Mouse (Mus musculus): Measurements from ENCODE around the gene Ldhc.
"Not testable (repeated sequence)": the region's sequence is repeated elsewhere in the genome, so short reads cannot be mapped to it uniquely, and the experiment has no call there.

Gene Ldhc

GRCm38 (mm10) chr7:46860996-46861395 lies at the start of gene Ldhc:
Gene Ldhc (plus strand): TSS chr7:46861203.
- no peak for DNase-seq (ENCODE audit: low spot score)

- DNase-seq (ENCODE audit: low spot score): no peak
These were observed 47.0 kb upstream of the Ldhc start for GRCm38 (mm10) chr7:46814012-46814411.

- DNase-seq (ENCODE audit: low spot score): not testable (repeated sequence)
These were observed 39.9 kb upstream of the Ldhc start for GRCm38 (mm10) chr7:46820876-46821632.

- DNase-seq (ENCODE audit: low spot score): no peak
These were observed 33.8 kb upstream of the Ldhc start for GRCm38 (mm10) chr7:46827046-46827802.

GRCm38 (mm10) chr7:46827803-46828184 lies 33.2 kb upstream of the Ldhc start:
- no peak for DNase-seq (ENCODE audit: low spot score)

- no peak for DNase-seq (ENCODE audit: low spot score)
These were observed 31.1 kb upstream of the Ldhc start for GRCm38 (mm10) chr7:46829911-46830310.

DNA sequence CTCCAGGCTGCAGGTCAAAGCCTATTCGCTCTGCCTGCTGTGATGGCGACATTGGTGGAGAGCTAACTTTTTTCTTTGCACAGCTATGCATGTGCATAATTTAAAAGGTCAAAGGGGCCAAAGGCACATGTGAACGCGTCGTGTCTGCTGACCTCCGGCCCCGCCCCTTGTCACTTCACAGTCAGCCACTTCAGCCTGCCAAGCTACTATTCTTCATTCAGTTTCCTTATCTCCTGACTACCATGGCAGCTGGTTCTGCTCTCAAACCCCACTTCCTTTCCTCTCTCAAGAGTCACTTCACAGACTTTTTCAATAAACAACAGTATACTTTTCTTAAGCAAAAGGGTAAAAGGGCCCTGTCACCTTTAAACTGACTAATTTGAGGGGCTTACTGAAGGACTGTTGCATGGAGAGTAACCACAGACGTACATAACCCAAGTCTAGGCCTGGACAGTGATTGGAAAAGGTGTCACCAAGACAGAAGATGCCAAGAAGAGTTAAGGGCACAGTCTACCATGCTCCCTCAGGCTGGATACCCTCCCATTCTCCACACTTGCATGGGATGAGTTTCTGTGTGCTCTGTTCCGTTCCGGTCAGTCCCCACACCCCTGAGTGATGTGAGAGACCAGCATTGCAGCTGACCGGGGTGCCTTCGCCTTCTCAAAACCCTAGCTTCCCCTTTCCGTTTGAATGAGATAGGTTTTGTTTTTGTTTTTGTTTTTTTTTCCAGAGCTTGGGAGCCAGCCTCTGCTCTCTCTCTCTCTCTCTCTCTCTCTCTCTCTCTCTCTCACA lies 30.0 kb upstream of the Ldhc start:
- peak; percentile 70 for DNase-seq (ENCODE audit: low spot score)

- DNase-seq (ENCODE audit: low spot score): no peak
These were observed 29.3 kb upstream of the Ldhc start for GRCm38 (mm10) chr7:46831693-46832092.

- not testable (repeated sequence) for DNase-seq (ENCODE audit: low spot score)
These were observed 28.7 kb upstream of the Ldhc start for GRCm38 (mm10) chr7:46832112-46832810.

DNA sequence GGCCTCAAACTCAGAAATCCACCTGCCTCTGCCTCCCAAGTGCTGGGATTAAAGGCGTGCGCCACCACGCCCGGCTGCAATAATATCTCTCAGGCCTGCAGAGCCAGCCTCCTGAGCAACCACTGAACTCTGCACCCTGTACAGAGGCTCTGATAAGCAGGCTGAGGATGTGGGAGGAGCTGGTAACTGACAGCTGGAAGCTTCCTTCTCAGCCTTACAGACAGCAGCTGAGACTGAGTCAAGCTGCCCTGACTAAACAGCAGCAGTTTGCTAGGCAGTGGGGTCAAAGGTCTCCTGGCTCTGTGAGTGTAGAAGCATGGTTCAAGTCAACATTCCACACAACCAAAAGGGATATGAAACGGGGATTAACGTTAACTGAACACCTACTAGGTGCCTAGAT lies 27.7 kb upstream of the Ldhc start:
- peak; percentile 77 for DNase-seq (ENCODE audit: low spot score)

DNA sequence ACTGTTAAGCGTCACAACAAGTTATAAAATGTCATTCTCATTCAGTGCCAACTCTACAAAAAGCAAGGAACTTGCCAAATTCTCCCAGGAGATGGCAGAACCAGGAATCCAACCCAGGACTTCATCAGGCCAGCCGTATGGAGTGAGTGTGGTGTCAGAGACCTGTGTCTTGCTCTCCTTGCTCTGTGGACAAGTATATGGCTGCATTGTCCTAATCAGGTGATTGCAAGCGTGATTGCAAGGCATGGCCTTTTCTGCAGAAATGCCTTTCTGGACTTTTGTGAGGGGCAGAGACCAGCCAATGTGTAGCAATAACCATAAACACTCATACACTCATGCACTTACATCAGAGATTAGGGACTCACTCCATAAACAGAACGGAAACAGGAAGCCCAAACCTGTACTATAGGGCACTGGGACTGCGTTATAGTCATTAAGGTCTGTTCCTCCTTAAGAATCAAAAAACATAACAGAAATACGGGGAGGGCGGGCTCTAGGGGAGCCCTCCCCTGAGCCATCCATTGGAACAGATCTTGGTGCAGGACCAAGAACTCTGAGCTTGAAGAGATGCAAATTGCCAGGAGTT lies 27.2 kb upstream of the Ldhc start:
- DNase-seq (ENCODE audit: low spot score): no peak

DNA sequence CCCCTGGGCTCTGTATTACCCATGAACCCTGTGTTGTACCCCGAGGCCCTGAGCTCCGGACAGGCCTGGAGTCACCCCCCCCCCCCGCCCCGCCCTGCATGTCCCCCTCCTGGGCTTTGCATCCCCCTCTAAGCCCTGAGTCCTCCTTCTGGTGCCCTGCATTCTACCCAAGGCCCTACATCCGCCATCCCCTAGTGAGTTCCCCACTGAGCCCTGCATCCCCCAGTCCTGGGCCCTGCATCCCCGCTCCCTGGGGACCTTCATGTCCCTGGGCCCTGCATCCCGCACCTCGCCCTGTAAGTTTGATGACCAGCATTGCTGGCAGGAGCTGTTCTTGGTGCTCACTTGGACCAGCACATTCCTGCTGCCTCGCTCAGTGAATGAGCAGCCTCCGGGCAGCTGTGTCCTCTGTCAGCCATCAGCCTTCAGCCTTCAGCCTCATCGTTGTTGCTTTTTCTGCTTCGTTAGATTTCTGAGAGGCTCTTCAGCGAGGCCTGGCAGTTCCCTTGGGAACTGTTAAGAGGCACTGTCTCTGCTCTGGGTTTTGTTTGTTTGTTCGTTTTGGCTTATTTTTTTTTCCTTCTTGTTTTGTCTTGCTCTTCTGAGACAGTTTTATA lies 25.9 kb upstream of the Ldhc start:
- DNase-seq (ENCODE audit: low spot score): no peak

DNA sequence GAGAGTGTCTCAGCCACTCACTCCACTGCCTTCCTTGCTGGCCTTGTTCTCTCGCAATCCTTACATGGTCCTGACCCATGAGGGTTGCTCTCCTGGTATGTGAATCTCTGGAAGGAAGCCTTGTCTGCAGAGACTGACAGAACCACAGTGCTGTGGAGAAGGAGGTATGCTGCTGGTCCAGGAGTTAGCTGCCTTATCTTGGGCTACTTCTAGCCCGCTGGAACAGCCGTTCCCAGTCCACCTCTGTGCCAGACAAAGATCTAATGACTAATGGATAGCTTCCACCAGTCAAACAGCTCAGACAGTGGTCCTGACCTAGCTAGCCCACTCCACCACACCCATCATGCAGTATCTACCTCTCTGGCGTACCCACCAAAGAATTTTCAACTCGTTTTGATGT lies 24.6 kb upstream of the Ldhc start:
- no peak for DNase-seq (ENCODE audit: low spot score)

DNA sequence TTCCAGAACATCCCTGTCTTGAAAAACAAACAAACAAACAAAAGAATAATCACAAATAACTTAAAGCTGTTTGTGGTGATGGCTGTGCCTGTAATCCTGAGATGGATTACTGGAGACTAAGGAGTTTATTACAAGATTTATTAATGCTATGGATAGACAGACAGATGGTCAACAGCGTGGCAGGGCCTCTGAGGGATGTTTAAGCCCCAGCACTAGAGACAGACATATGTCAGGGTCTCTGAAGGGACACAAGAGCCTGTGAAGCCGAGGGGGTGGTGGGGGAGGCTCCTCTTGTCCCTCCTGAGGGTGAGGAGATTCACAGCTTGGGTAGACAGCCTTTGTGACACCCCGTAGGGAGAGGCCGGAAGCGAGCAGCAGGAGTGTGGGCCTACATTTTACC lies 23.9 kb upstream of the Ldhc start:
- no peak for DNase-seq (ENCODE audit: low spot score)

- peak; percentile 59 for DNase-seq (ENCODE audit: low spot score)
These were observed 22.8 kb upstream of the Ldhc start for GRCm38 (mm10) chr7:46838104-46838671.

- peak; percentile 94 for DNase-seq (ENCODE audit: low spot score)
These were observed 22.1 kb upstream of the Ldhc start for GRCm38 (mm10) chr7:46838891-46839302.

GRCm38 (mm10) chr7:46839446-46839845 lies 21.6 kb upstream of the Ldhc start:
- peak; percentile 73 for DNase-seq (ENCODE audit: low spot score)

DNA sequence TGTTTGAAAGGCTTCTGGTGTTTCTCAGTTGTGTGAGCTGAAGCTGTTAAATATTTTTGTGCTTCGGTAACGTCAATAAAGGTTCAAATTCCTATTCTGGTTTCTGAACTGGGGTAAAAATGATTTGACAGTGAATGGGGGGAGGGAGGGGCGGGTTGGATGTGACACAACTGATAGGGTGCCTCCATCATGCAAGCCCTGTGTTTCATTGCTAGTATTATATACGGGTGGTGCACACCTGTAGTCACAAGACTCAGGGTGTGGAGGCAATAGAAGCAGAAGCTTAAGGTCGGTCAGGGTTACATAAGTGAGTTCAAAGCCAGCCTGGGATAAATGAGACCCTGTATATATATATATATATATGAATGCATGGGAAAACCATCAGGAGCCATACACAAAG lies 21.1 kb upstream of the Ldhc start:
- DNase-seq (ENCODE audit: low spot score): no peak

- DNase-seq (ENCODE audit: low spot score): peak; percentile 87
These were observed 20.7 kb upstream of the Ldhc start for GRCm38 (mm10) chr7:46840326-46840725.

DNA sequence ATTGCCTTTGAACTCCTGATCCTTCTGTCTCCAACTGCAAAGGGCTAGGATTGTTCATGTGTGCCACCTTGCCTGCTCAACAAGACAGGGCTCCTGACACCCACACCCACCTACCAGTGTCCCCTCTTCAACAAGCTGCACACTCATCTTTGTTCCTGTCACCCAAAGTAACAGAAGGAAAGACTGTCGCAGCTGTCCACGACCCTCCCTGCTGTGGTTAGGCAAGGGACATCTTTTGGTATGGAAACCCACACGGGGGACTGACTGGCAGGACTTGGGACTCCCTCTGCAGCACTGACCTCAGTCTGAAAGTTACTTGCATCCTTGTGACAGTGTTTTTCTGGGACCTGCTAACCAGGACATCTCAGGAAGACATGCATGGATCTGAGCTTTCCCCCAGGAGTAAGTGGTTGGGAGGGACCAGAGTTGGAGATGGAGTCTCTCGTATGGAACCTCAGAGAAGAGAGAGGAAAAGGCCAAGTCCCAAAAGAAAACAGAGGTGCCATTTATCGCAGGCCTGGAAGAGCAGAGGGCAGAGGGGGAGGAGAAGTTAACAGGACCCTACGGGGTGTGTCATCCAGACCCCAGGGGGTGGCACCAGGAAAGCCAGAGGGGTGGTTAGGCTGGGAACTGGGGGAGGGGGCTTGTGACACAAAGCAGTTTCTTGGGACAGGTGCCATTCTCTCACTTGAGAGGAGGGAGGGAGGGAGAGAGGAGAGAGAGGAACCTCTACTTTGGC lies 20.0 kb upstream of the Ldhc start, which contains the start of gene Ldha:
Gene Ldha (plus strand): TSS at position 689 of the 739 bp plus-strand sequence.
- no peak for DNase-seq (ENCODE audit: low spot score)
